Mouse (Mus musculus): ENCODE data around the gene Spef1. TPM values are rescaled to one million over a fixed set of nuclear protein-coding genes. Genes with fewer than 3 reads are reported as not detected.

Gene Spef1
- total RNA-seq, 2 experiments from 2014 or later = 21.9 to 22.7 TPM

GRCm38 (mm10) chr2:131174700-131175099, 12.4 kb downstream of the Spef1 start:
- DNase-seq (ENCODE audit: low spot score in 2 of 2) = peak; percentile 48 to 54

DNA sequence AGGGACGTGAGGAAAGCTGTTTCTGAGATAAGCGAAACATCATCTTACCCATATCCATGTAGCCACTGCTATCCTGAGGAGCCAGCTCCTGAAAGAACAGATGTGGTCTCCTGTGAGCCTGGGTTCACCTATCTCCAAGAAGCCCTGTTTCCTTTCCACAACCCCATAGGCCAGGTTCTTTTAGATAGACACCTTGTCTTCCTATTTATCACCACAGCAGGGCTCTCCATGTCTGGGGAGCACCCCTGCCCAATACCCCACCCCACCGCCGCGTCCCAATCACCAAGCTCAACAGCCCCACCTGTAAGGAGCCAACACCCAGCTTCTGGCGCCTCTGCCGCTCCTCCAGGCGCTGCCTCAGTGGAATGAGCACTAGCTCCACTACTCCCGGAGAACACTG, 14.8 kb downstream of the Spef1 start:
- DNase-seq (ENCODE audit: low spot score in 2 of 2) = no peak

- peak; percentile 58 to 76 for DNase-seq (ENCODE audit: low spot score in 2 of 2)
Observed at GRCm38 (mm10) chr2:131171401-131172104, 15.5 kb downstream of the Spef1 start.

DNA sequence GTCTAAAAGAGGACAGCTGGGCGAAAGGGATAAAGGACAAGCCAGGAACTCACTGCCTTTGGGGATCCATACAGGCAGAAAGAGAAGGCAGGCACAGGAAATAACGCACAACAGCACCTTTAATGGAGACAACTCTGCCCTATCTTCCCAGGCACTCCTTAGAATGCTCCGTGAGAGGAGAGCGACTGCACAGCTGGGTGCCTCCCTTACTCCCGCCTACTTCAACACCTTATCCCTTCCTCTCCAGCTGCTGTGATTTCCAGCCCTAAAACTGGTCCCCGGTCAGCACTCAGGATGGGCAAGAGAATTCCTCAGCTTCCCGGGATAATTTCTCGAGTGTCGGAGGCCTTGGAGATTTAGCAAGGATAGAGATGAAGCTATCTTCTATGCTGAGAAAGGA, 16.1 kb downstream of the Spef1 start:
- no peak for DNase-seq (ENCODE audit: low spot score in 2 of 2)

GRCm38 (mm10) chr2:131168914-131169313, 18.2 kb downstream of the Spef1 start:
- DNase-seq (ENCODE audit: low spot score in 2 of 2) = no peak

DNA sequence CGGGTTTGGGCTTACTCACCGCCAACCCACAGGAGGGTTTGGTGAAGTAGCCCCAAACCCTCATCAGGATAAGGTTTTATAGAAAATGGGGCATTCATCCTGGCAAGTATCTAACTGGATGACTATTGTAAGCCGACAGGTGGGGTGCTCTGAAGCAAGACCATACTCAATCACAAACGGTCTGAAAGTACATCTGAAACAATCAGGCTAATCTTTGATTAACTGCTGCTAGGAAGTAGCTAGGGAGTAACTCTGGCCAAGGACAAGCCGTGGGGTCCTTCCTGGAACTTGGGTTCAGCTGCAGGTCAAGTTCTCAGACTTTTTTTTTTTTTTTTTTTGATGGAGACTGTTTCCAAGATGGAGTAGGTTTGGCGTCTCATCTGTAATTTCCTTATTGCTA, 19.1 kb downstream of the Spef1 start:
- no peak for DNase-seq (ENCODE audit: low spot score in 2 of 2)

- no peak for DNase-seq (ENCODE audit: low spot score in 2 of 2)
Observed at GRCm38 (mm10) chr2:131166172-131166571, 20.9 kb downstream of the Spef1 start.

DNA sequence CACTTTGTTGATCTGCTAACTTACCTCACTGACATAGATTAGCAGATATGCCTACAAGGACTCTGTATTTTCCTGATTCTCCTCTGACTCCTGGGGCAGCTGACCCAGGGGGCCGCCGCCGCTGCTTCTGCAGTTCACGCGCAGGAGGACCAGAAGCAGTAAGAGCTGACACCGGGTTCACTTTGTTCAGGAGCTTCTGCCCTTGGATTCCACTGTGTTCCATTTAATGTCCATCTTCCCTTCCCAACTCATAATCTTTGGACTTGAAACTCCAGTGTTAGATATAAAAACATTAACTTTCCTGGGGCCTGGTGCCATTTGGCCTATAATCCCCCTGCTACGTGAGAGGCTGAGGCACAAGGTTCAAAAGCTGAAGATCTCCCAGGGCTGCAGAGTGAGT, 23.2 kb downstream of the Spef1 start:
- DNase-seq (ENCODE audit: low spot score in 2 of 2) = no peak

DNA sequence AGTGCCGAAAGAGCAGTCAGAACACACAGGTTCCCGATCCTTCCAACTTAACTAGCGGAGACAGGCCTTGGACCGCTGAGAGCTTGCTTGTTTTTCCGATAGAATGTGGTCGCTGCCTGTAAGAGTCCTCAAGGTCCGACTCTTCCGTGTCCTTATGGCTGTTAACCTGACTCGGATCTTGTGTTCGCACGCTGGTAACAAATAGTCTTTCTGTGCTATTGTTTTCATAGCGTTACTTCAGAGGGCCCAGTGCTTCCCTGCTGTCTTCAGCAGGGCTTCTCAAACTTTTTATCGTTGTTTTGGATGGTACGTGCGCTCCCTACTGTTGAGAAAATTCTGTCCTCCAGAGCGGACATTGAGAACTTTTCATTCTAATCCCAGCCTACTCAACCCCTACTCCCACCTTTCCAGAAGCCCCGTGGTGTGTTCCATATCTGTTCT, 26.4 kb downstream of the Spef1 start:
- no peak for DNase-seq (ENCODE audit: low spot score in 2 of 2)

- peak; percentile 94 to 97 for DNase-seq (ENCODE audit: low spot score in 2 of 2)
Observed at GRCm38 (mm10) chr2:131159938-131160581, 27.0 kb downstream of the Spef1 start, which contains the start of gene 1700037H04Rik. Gene 1700037H04Rik, minus strand, starts transcription at chr2:131160081.

DNA sequence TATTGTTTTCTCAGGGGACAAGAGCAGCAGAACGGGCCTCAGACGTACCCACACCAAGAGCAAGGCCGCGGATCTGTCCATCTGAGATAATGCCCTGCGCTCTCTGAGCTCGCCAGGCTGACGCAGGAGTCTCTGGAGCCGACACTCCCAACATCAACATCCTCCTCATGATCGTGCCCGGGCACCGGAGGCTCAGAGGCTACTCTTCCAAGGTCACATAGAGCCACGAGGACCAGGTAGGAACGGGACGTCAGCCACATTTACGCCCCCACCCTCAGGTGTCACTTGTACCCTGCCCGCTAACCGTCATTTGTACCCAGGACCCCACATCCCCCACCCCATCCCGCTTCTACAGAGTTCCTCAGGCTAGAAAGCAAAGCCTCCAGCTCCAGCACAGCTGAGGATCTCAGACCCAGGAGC, 27.6 kb downstream of the Spef1 start:
- no peak for DNase-seq (ENCODE audit: low spot score in 2 of 2)

GRCm38 (mm10) chr2:131156987-131157386, 30.1 kb downstream of the Spef1 start:
- DNase-seq (ENCODE audit: low spot score in 2 of 2) = no peak

DNA sequence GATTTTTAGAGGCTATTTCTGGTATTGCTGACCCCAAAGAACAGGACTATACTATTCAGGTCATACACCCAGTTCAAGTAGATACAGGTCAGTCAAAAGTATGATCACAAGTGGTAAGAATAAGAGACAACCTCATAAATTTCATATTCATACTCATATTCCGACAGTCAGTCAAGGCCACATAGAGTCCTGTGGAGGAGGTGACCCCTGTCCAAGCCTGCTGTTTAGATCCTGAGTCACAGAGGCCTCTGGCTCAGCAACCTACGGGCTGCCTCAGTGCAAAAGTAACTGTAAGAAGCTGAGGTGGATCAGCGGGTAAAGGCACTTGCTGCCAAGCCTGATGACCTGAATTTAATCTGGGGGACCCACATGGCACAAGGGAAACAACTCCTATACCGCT, 33.0 kb downstream of the Spef1 start:
- no peak for DNase-seq (ENCODE audit: low spot score in 2 of 2)

DNA sequence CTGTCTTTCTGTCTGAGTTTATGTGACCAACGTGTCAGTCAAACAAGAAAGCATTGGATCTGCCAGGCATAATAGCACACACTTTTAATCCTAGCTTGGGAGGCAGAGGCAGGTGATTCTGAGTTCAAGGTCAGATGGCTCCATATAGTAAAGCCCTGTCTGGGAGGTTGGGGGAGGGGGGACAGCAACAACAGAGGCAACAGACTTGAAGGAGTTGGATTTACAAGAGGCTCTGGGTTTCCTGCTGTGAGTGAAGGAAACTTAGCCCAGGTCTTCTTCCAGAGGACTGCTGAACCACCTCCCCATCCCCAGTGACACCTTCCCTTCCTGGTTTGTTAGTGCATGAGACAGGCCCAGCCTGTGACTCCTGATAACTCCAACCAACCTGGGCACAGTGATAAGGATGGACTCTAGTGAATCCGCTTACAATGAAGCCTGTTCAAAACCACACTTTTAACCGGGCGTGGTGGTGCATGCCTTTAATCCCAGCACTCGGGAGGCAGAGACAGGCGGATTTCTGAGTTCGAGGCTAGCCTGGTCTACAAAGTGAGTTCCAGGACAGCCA, 34.8 kb downstream of the Spef1 start:
- no peak for DNase-seq (ENCODE audit: low spot score in 2 of 2)

DNA sequence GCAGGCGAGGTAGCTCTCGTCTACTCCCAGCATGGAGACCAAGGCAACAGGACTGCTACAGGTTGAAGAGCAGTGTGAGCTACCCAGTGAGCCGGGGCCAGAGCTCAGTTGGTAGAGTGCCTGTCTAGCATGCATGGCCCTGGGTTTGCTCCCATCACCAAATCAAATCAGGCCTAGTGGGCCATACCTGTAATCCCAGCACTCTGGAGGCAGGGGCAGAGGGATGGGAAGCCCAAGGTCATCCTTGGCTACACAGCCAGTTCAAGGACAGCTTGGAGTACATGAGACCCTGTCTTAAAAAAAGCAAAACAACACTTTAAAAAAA, 37.9 kb downstream of the Spef1 start:
- no peak for DNase-seq (ENCODE audit: low spot score in 2 of 2)

GRCm38 (mm10) chr2:131148353-131149253, 38.5 kb downstream of the Spef1 start:
- DNase-seq (ENCODE audit: low spot score in 2 of 2) = no peak

GRCm38 (mm10) chr2:131147043-131147365, 40.1 kb downstream of the Spef1 start:
- no peak for DNase-seq (ENCODE audit: low spot score in 2 of 2)

DNA sequence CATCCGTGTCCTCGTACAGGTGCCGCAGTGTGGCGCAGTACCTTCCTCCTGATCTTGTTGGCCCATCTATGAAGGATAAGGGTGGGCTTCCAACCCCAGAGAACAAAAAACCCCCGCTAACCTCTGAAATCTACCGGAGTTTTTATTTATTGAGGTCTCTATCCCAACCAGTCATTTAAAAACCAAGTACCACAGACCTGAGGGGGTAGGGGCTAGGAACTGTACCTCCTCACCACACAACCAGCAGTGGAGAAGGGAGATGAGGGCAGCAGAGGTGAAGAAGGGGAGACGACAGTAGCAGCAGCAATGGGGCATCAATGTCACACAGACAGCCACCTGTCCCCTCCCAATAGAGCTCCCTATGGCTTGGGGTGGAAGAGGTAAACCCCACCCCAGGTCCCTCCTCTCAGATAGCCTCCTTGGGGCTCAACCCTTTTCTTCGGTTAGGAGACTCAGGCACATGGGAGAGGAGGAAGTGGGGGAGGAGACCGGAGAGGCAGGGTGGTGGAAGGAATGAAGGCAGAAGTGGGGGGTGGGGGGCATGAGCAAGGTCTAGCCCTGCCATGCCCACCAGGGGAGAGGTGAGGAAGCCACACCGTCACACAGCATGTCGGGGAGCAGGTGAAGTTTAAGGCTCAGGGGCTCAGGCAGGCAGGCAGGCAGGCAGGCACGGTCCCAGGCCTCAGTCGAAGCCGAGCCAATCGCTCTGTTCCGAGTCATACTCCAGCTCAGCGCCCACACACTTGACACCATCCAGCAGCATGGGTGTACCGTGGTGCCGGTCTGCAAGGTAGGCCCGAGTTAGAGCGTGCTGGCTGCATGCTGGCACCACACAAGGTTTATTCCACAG, 40.7 kb downstream of the Spef1 start:
- no peak for DNase-seq (ENCODE audit: low spot score in 2 of 2)

GRCm38 (mm10) chr2:131145536-131145935, 41.5 kb downstream of the Spef1 start:
- DNase-seq (ENCODE audit: low spot score in 2 of 2) = no peak

DNA sequence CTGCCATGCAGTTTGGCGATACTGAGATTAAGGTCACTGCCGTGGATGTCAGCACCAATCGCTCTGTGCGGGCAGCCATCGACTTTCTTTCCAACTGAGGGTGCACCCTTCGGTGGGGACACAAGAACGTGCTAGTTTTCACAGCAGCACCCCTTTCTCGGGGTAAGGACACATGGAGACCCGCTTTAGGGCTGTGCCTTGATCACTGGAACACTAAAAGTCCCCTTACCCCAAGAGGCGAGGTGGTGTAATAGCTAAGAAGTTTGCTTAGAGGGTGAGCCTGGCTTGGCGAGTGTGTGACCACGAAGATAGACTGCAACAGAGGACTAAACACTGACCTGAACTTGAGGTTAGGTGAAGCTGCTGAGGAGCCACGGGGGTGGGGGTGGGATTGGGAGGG, 42.0 kb downstream of the Spef1 start:
- DNase-seq (ENCODE audit: low spot score in 2 of 2) = no peak

All from layer of hippocampus, postnatal 10 days (tissue).